Mouse (Mus musculus): Measurements from ENCODE around the gene Nudcd3. TPM values are rescaled to one million over a fixed set of nuclear protein-coding genes. Genes with fewer than 3 reads are reported as not detected.

Nudcd3 gene
- total and polyA plus RNA-seq, 3 experiments = 33.3 to 50.5 TPM; not detected in 1

GRCm38 (mm10) chr11:6175506-6175905 is 24.7 kb downstream of the Nudcd3 start:
- Histone ChIP-seq H3K4me3 (ENCODE audit: control insufficient read depth in 1 of 2, insufficient read depth in 1 of 2, low read depth in 2 of 2, low read length in 2 of 2) (no peak overlapping the region), H3K9me3 (replicated peaks; ENCODE audit: insufficient read depth, low read length) (no peaks in the 10 kb centered on the region), H3K27me3 (ENCODE audit: control insufficient read depth in 1 of 2, insufficient read depth in 2 of 2, low read length in 2 of 2) (no peaks in the 10 kb centered on the region), H3K36me3 (ENCODE audit: control insufficient read depth in 1 of 2, insufficient read depth in 2 of 2, low read length in 2 of 2) (peaks cover 0 to 15% of the 10 kb centered on the region in 2 experiments; a peak in 3 of 4 replicates), H3K79me2 (ENCODE audit: control insufficient read depth, insufficient read depth, low read length, poor library complexity) (peaks cover 44% of the 10 kb centered on the region), H3K4me1 (ENCODE audit: control insufficient read depth in 1 of 2, insufficient read depth in 2 of 2, low read length in 2 of 2) (peaks cover 7 to 8% of the 10 kb centered on the region in 2 experiments), H3K27ac (ENCODE audit: control insufficient read depth, low read depth, low read length) (no peak overlapping the region), H3K9ac (ENCODE audit: control insufficient read depth, low read depth, low read length, poor library complexity, severe bottlenecking) (no peak overlapping the region)
- TF ChIP-seq BHLHE40 (IDR thresholded peaks at IDR 0.05; ENCODE audit: borderline replicate concordance, low read depth, low read length) (no peak), USF1 (IDR thresholded peaks at IDR 0.05; ENCODE audit: low read depth, low read length) (no peak), SMC3 (IDR thresholded peaks at IDR 0.05; ENCODE audit: low read depth, low read length) (no peak), RCOR1 (IDR thresholded peaks at IDR 0.05; ENCODE audit: low read depth, low read length) (no peak), USF2 (IDR thresholded peaks at IDR 0.05; ENCODE audit: borderline replicate concordance in 1 of 2, insufficient read depth in 1 of 2, low read depth in 1 of 2, low read length in 2 of 2) (no peak), TCF12 (IDR thresholded peaks at IDR 0.05; ENCODE audit: low read depth, low read length) (no peak), HCFC1 (IDR thresholded peaks at IDR 0.05; ENCODE audit: low read depth, low read length) (no peak), SIN3A (IDR thresholded peaks at IDR 0.05; ENCODE audit: low read length) (no peak), EP300 (IDR thresholded peaks at IDR 0.05; ENCODE audit: low read depth in 1 of 2, low read length in 2 of 2) (no peak), MAX (IDR thresholded peaks at IDR 0.05; ENCODE audit: low read length) (no peak), MEF2A (IDR thresholded peaks at IDR 0.05; ENCODE audit: extremely low read depth, insufficient replicate concordance, low read depth, low read length, poor library complexity, severe bottlenecking) (no peak), ELF1 (IDR thresholded peaks at IDR 0.05; ENCODE audit: low read depth, low read length) (no peak), ETS1 (IDR thresholded peaks at IDR 0.05; ENCODE audit: low read depth, low read length) (no peak), GABPA (IDR thresholded peaks at IDR 0.05; ENCODE audit: low read depth, low read length) (no peak), MAZ (IDR thresholded peaks at IDR 0.05; ENCODE audit: low read depth, low read length) (no peak)
- no peak for DNase-seq (ENCODE audit: low read depth, low spot score)

- H3K79me2 ChIP-seq (ENCODE audit: control insufficient read depth, insufficient read depth, low read length, poor library complexity) = peaks cover 47% of the 10 kb centered on the region
- H3K4me3 ChIP-seq (ENCODE audit: control insufficient read depth in 1 of 2, insufficient read depth in 1 of 2, low read depth in 2 of 2, low read length in 2 of 2) = no peak overlapping the region
- H3K9ac ChIP-seq (ENCODE audit: control insufficient read depth, low read depth, low read length, poor library complexity, severe bottlenecking) = no peak overlapping the region
- peak; percentile 94 for DNase-seq (ENCODE audit: low read depth, low spot score)
- no peak overlapping the region for H3K27ac ChIP-seq (ENCODE audit: control insufficient read depth, low read depth, low read length)
- peaks cover 7 to 8% of the 10 kb centered on the region in 2 experiments for H3K4me1 ChIP-seq (ENCODE audit: control insufficient read depth in 1 of 2, insufficient read depth in 2 of 2, low read length in 2 of 2)
- H3K27me3 ChIP-seq (ENCODE audit: control insufficient read depth in 1 of 2, insufficient read depth in 2 of 2, low read length in 2 of 2) = no peaks in the 10 kb centered on the region
- no peaks in the 10 kb centered on the region for H3K9me3 ChIP-seq (replicated peaks; ENCODE audit: insufficient read depth, low read length)
- peaks cover 1 to 15% of the 10 kb centered on the region in 2 experiments for H3K36me3 ChIP-seq (ENCODE audit: control insufficient read depth in 1 of 2, insufficient read depth in 2 of 2, low read length in 2 of 2)
- TF ChIP-seq ZC3H11A (IDR thresholded peaks at IDR 0.05; ENCODE audit: low read depth, low read length) (no peak), POLR2AphosphoS5 (IDR thresholded peaks at IDR 0.05; ENCODE audit: borderline replicate concordance, low read depth, low read length) (no peak), ZKSCAN1 (IDR thresholded peaks at IDR 0.05; ENCODE audit: low read depth, low read length) (no peak), RAD21 (IDR thresholded peaks at IDR 0.05; ENCODE audit: low read depth, low read length) (no peak), BHLHE40 (IDR thresholded peaks at IDR 0.05; ENCODE audit: borderline replicate concordance, low read depth, low read length) (peak; percentile 61; the same call in 1 of the 2 replicates), MAFK (IDR thresholded peaks at IDR 0.05; ENCODE audit: borderline replicate concordance, low read depth, low read length) (no peak), POLR2A (IDR thresholded peaks at IDR 0.05; ENCODE audit: control insufficient read depth in 1 of 2, insufficient read depth in 1 of 2, low read depth in 1 of 2, low read length in 2 of 2, poor library complexity in 1 of 2) (no peak), TAL1 (IDR thresholded peaks at IDR 0.05; ENCODE audit: low read length) (no peak), E2F4 (IDR thresholded peaks at IDR 0.05; ENCODE audit: borderline replicate concordance, low read depth, low read length) (no peak), ELF1 (IDR thresholded peaks at IDR 0.05; ENCODE audit: low read depth, low read length) (peak; percentile 53; the same call in 1 of the 2 replicates), SMC3 (IDR thresholded peaks at IDR 0.05; ENCODE audit: low read depth, low read length) (no peak), MEF2A (IDR thresholded peaks at IDR 0.05; ENCODE audit: extremely low read depth, insufficient replicate concordance, low read depth, low read length, poor library complexity, severe bottlenecking) (no peak), SIN3A (IDR thresholded peaks at IDR 0.05; ENCODE audit: low read length) (peak; percentile 95), USF2 (IDR thresholded peaks at IDR 0.05; ENCODE audit: borderline replicate concordance in 1 of 2, insufficient read depth in 1 of 2, low read depth in 1 of 2, low read length in 2 of 2) (no peak), CHD2 (IDR thresholded peaks at IDR 0.05; ENCODE audit: low read length) (no peak), RCOR1 (IDR thresholded peaks at IDR 0.05; ENCODE audit: low read depth, low read length) (peak; percentile 62; the same call in 1 of the 2 replicates), HCFC1 (IDR thresholded peaks at IDR 0.05; ENCODE audit: low read depth, low read length) (peak; percentile 48; the same call in 1 of the 2 replicates), EP300 (IDR thresholded peaks at IDR 0.05; ENCODE audit: low read depth in 1 of 2, low read length in 2 of 2) (peak in 1 of 2 experiments; percentile 54; a peak in 2 of 4 replicates), MYB (IDR thresholded peaks at IDR 0.05; ENCODE audit: low read depth, low read length) (no peak), MAX (IDR thresholded peaks at IDR 0.05; ENCODE audit: low read length) (peak; percentile 87), USF1 (IDR thresholded peaks at IDR 0.05; ENCODE audit: low read depth, low read length) (no peak), CTCF (IDR thresholded peaks at IDR 0.05 in 2 of 3, conservative IDR thresholded peaks at IDR 0.05 in 1 of 3; ENCODE audit: control insufficient read depth in 1 of 3, insufficient read depth in 1 of 3, low read depth in 2 of 3, low read length in 3 of 3, poor library complexity in 1 of 3, severe bottlenecking in 1 of 3) (no peak), MYC (IDR thresholded peaks at IDR 0.05; ENCODE audit: low read depth, low read length) (peak; percentile 90), POLR2AphosphoS2 (IDR thresholded peaks at IDR 0.05; ENCODE audit: low read length) (no peak), JUND (IDR thresholded peaks at IDR 0.05; ENCODE audit: low read depth, low read length) (no peak)
Measured at GRCm38 (mm10) chr11:6174719-6175118, 25.5 kb downstream of the Nudcd3 start.

Data from MEL (cell line).